Mouse (Mus musculus): ENCODE measurements around the gene Olfr605. TPM values are rescaled to one million over a fixed set of nuclear protein-coding genes. Genes with fewer than 3 reads are reported as not detected.
"Not testable (repeated sequence)": the region's sequence is repeated elsewhere in the genome, so short reads cannot be mapped to it uniquely, and the experiment has no call there.

Olfr605 gene
- total RNA-seq (2021): not detected

GRCm38 (mm10) chr7:103445339-103445738, at the start of gene Olfr605:
Olfr605 (minus strand) TSS chr7:103445439.
- intact Hi-C loops (cut with DNase I): no loop called here
- DNase-seq (ENCODE audit: low spot score): no peak

GRCm38 (mm10) chr7:103477106-103477505, 31.9 kb upstream of the Olfr605 start:
- DNase-seq (ENCODE audit: low spot score); intact Hi-C loops (cut with DNase I): not testable (repeated sequence)

GRCm38 (mm10) chr7:103469577-103469976, 24.3 kb upstream of the Olfr605 start, which contains the start of gene Olfr608:
Olfr608 (plus strand) TSS chr7:103469877.
- intact Hi-C loops (cut with DNase I): no loop called here
- no peak for DNase-seq (ENCODE audit: low spot score)

DNA sequence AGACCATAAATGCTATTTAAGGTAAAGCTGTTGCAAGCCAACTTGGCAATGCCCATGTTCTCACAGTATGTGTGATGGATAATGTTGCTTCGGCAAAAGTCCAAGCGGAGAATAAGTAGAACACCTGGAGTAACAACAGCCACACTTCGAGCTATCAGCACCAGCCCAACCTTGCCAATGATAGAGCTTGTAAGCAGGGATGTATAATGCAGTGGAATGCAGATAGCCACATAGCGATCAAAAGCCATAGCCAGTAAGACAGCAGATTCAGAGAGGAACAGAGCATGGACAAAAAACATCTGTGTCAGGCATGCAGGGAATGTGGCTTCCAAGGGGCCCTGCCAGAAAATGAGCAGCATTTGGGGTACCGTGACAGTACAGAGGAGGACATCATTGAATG, 15.4 kb upstream of the Olfr605 start:
- intact Hi-C loops (cut with DNase I): no loop called here

DNA sequence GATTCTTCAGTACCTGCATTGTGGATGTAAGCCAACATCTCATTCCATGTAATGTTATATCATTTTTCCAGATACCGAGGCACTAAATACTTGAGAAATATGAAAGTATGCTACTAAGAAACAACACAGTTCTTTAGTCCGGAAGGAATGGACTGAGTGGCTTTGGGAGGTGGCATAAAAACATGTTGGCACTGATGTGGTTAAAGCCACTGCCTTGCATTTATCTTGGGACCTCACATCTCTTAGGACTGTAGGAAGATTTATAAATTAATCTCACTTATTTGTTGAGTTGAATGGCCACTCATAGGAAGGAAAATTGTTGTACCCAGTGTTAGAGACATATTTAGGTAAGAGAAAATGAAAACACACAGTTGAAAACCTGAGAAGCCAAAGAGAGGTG, 3.5 kb upstream of the Olfr605 start, which contains the start of gene Olfr606:
Olfr606 (plus strand) TSS at position 301 of the 400 bp plus-strand sequence.
- intact Hi-C loops (cut with DNase I): no loop called here
- no peak for DNase-seq (ENCODE audit: low spot score)

More for the DNA sequence above, 15.4 kb upstream of the Olfr605 start:
- DNase-seq (ENCODE audit: low spot score): no peak

- not testable (repeated sequence) for DNase-seq (ENCODE audit: low spot score)
- intact Hi-C loops (cut with DNase I): loop anchor here (10.0 kb wide), 1 partner anchor 170 kb away; no protein-coding TSS in a partner anchor
Observed at GRCm38 (mm10) chr7:103414772-103415171, 30.5 kb downstream of the Olfr605 start, which contains the start of gene Usp17lc. Usp17lc (plus strand) TSS chr7:103415072.

DNA sequence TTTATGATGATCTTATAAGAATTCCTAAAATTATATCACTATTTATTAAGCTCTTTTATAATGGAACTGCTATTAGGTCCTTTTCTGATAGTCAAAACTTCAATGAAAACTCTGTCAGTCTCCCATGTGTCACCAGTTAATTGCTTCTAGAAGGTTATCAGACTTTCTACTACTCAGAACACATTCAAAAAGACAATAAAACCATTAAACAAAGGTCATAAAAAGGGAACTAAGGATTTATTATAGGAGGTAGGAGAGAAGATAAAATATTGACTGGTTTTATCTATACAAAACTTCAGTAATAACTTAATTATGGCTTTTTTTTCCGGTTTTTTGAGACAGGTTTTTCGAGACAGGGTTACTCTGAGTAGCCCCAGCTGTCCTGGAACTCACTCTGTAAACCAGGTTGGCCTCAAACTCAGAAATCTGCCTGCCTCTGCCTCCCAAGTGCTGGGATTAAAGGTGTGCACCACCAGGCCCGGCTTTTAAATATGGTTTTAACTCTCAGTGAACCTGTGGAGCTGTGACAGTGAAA, 38.7 kb downstream of the Olfr605 start:
- intact Hi-C loops (cut with DNase I): not testable (repeated sequence)

GRCm38 (mm10) chr7:103398981-103399380, 46.3 kb downstream of the Olfr605 start:
- intact Hi-C loops (cut with DNase I): no loop called here
- DNase-seq (ENCODE audit: low spot score): no peak

More for the DNA sequence above, 38.7 kb downstream of the Olfr605 start:
- DNase-seq (ENCODE audit: low spot score): not testable (repeated sequence)

DNA sequence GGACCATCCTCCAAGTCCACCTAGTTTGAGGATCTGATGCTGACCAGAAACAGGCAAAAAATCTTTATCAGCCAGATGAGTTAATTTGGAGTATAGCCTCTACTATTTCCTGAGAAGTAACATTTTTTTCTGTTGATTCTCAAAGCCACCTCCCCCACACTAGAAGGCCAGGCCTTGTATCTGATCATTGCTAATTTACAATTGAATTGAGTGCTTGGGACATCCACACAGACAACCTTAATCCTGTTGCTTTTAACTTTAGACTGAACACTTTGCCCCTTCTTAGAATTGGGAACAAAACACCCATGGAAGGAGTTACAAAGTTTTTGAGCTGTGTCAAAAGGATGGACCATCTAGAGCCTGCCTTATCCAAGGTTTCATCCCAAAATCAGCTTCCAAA, 47.5 kb downstream of the Olfr605 start:
- intact Hi-C loops (cut with DNase I): no loop called here
- DNase-seq (ENCODE audit: low spot score): no peak

Small RNA genes within 50 kb of the gene (microRNA-seq; reads per million reads assigned to microRNA genes)
- gene Gm25774: not detected

Other genes starting within 250 kb of the Olfr605 start
- gene Olfr593, start 233.6 kb downstream of the Olfr605 start, total RNA-seq (2021): not detected
- not detected for gene Olfr594, start 228.4 kb downstream of the Olfr605 start, total RNA-seq (2021)
- gene Usp17ld, start 192.9 kb downstream of the Olfr605 start, total RNA-seq (2021): not detected
- gene Olfr596, start 139.8 kb downstream of the Olfr605 start, total RNA-seq (2021): not detected
- not detected for gene Olfr597, start 129.1 kb downstream of the Olfr605 start, total RNA-seq (2021)
- gene Olfr598, start 121.9 kb downstream of the Olfr605 start, total RNA-seq (2021): not detected
- not detected for gene Olfr599, start 109.5 kb downstream of the Olfr605 start, total RNA-seq (2021)
- gene Olfr600, start 95.8 kb downstream of the Olfr605 start, total RNA-seq (2021): not detected
- not detected for gene Olfr601, start 82.8 kb downstream of the Olfr605 start, total RNA-seq (2021)
- not detected for gene Olfr603, start 59.3 kb downstream of the Olfr605 start, total RNA-seq (2021)
- not detected for gene Usp17lc, start 30.4 kb downstream of the Olfr605 start, total RNA-seq (2021)
- gene Olfr606, start 3.6 kb upstream of the Olfr605 start, total RNA-seq (2021): not detected
- gene Olfr607, start 18.7 kb upstream of the Olfr605 start, total RNA-seq (2021): not detected
- gene Olfr608, start 24.4 kb upstream of the Olfr605 start, total RNA-seq (2021): not detected
- gene Olfr609, start 52.6 kb upstream of the Olfr605 start, total RNA-seq (2021): not detected
- not detected for gene Olfr610, start 66.7 kb upstream of the Olfr605 start, total RNA-seq (2021)
- gene Olfr611, start 75.4 kb upstream of the Olfr605 start, total RNA-seq (2021): not detected
- not detected for gene Olfr612, start 97.3 kb upstream of the Olfr605 start, total RNA-seq (2021)
- not detected for gene Olfr613, start 102.6 kb upstream of the Olfr605 start, total RNA-seq (2021)
- gene Olfr615, start 110.6 kb upstream of the Olfr605 start, total RNA-seq (2021): not detected
- gene Olfr616, start 123.7 kb upstream of the Olfr605 start, total RNA-seq (2021): not detected
- gene Olfr617, start 127.6 kb upstream of the Olfr605 start, total RNA-seq (2021): not detected
- not detected for gene Olfr618, start 144.7 kb upstream of the Olfr605 start, total RNA-seq (2021)
- gene Olfr619, start 155.1 kb upstream of the Olfr605 start, total RNA-seq (2021): not detected
- not detected for gene Olfr620, start 167.1 kb upstream of the Olfr605 start, total RNA-seq (2021)
- gene Olfr622, start 197.3 kb upstream of the Olfr605 start, total RNA-seq (2021): not detected
- gene Olfr623, start 218.3 kb upstream of the Olfr605 start, total RNA-seq (2021): not detected
- not detected for gene Olfr624, start 225.8 kb upstream of the Olfr605 start, total RNA-seq (2021)
- not detected for gene Olfr625-ps1, start 237.3 kb upstream of the Olfr605 start, total RNA-seq (2021)

Data from heart, postnatal 25 days (tissue).